Mouse (Mus musculus) limb, embryonic 12.5 days (tissue): ENCODE results near the gene Fahd2a. TPM values are rescaled to one million over a fixed set of nuclear protein-coding genes. Genes with fewer than 3 reads are reported as not detected.

Experiments used
- polyA plus RNA-seq: library from polyadenylated mRNA; unstranded; fragments of >200 nt; fragmentation: Nextera tagmentation; extraction: Ambion mirVana; gene quantifications from 2 replicates; pipeline ENCODE4 v1.2.1, GENCODE M21; 2016

The Fahd2a gene
- polyA plus RNA-seq, 1 experiment from 2014 or later, result 24.2 TPM

Other genes with a start within 250 kb of the Fahd2a start
- 2.2 and 2.3 TPM in 2 replicates for gene 1810024B03Rik, start 236.3 kb downstream of the Fahd2a start, polyA plus RNA-seq
- gene Snrnp200, start 236.2 kb downstream of the Fahd2a start, polyA plus RNA-seq, result 98.3 and 104 TPM in 2 replicates
- gene Ciao1, start 196.7 kb downstream of the Fahd2a start, polyA plus RNA-seq, result 65.1 and 65.9 TPM in 2 replicates
- gene Tmem127, start 196.7 kb downstream of the Fahd2a start, polyA plus RNA-seq, result 26.5 and 29.6 TPM in 2 replicates
- 86.5 and 89.6 TPM in 2 replicates for gene Stard7, start 174.3 kb downstream of the Fahd2a start, polyA plus RNA-seq
- 6.5 and 7.0 TPM in 2 replicates for gene Dusp2, start 108.4 kb downstream of the Fahd2a start, polyA plus RNA-seq
- not detected in 2 replicates for gene Astl, start 105.9 kb downstream of the Fahd2a start, polyA plus RNA-seq
- gene Adra2b, start 81.4 kb downstream of the Fahd2a start, polyA plus RNA-seq, result 1.3 and 1.6 TPM in 2 replicates
- gene Gpat2, start 19.4 kb downstream of the Fahd2a start, polyA plus RNA-seq, result 0.30 and 0.33 TPM in 2 replicates
- 1.0 and 1.4 TPM in 2 replicates for gene Kcnip3, start 77.5 kb upstream of the Fahd2a start, polyA plus RNA-seq
- gene Prom2, start 96.9 kb upstream of the Fahd2a start, polyA plus RNA-seq, result 1.2 and 1.7 TPM in 2 replicates
- gene Zfp661, start 142.5 kb upstream of the Fahd2a start, polyA plus RNA-seq, result 5.6 and 6.7 TPM in 2 replicates
- 153 and 162 TPM in 2 replicates for gene Mrps5, start 142.7 kb upstream of the Fahd2a start, polyA plus RNA-seq
- 0.16 and 0.45 TPM in 2 replicates for gene Mal, start 212.1 kb upstream of the Fahd2a start, polyA plus RNA-seq